Mouse (Mus musculus): ENCODE data around the gene Dph1. TPM values are rescaled to one million over a fixed set of nuclear protein-coding genes. Genes with fewer than 3 reads are reported as not detected.

The Dph1 gene
- polyA plus RNA-seq, 2 experiments from 2014 or later: 8.3 to 9.6 TPM

- ATAC-seq: peak; percentile 47
Observed at GRCm38 (mm10) chr11:75173095-75173798, 17.8 kb downstream of the Dph1 start.

DNA sequence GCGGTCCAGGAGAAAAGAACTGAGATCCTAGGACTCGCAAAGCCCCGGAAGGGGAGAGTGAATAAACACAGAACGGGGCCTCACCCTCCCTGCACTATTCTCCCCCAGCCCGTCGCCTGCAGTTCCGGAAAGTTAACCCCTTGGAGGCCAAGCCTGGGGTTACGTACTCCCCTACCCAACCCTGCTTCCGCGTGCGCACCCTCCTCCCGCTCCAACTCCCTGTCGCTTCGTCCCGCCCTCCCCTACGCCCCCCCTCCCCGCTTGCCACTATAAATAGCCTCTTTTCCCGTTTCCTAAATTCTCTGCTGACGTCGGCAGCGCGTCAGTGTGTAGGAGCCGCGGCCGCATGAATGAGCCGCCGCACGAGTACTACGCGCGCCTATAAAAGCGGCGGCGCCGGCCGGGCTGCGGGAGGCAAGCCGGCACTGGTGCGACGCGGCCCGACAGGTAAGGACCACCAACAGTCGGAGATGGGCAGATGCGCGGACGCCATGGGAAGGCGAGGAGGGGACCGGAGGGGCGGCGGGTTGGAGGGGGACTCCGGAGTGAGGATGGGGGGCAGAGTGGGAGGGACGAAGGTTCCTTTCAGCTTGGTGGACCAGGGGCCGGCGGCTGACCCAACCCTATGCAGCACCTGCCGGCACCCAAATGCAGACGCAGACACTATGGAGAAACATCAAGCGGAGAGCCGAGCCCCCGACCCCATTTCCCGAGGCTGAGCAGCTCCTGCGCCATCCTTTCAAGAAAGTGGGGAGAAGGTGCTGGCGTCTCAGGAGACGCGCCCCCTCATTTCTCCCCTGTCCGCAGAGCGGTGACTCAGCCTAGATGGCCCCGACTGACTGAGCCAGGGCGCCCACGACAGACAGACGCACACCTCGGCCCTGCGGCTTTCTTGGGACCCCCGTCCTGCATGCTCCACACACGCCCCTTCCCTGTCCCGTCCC, 18.6 kb downstream of the Dph1 start:
- no peak for ATAC-seq

DNA sequence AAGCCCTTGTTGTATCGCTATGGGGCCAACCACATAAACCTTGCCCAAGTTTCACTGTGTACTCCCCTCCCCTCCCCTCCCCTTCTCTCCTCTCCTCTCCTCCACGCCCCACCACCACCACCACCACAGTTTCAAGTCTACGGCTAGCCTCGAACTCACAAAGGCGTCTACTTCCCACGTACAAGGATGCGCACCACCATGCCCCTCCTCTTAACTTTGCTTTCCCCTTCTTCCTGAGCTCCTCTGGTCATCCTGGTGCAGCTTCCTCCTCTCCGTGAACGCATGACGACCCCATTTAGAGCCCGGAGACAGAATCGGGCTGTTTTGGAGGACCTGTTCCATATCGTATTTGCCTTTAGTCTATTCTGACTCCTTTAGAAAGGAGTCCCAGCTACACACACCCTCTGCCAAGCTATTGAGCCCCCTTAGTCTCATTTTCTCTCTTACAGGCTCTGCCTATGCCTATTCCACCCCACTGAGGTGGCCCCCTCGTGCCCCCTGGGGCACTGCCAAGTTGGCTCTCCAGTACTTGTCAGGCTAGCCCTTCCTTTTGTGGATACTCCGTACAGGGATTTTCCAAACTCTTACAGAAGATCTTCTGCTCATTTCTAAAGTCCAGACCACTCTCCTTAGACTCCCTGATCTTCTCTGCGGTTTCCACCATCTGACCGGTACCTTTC, 19.7 kb downstream of the Dph1 start:
- ATAC-seq: no peak

DNA sequence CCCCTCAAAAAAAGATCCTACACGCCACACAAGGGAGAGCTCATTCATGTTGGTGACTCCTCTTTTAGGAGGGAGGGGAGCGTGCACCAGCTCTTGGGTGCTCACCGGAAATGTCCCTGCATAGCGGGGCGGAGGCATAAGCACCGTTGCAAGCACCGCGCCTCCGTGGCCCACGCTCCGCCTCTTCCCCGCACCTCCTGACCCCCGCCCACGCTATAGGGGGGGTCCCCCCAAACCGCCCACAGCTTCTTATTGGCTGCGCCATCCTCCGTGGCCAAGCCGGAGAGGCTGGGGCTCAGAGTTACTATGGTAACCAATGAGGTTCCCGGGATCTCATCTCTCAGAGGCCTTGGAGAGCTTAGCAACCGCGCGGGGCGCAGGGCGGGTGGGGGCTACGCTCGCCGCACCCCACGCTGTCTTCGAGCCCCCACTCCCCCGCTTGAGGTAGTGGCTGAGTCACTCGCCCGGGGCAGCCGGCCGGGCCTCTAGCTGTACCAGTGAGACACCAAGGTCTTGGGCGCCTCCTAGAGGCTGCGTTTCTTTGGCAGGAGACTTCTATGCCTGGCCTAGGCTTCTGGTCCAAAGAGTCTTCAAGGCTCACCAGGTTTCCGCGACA, 20.8 kb downstream of the Dph1 start:
- peak; percentile 30 for ATAC-seq

- no peak for ATAC-seq
Observed at GRCm38 (mm10) chr11:75169405-75170080, 21.5 kb downstream of the Dph1 start, which contains the start of gene Hic1. Gene Hic1 (minus strand): TSS chr11:75169519.

- peak; percentile 10 for ATAC-seq
Observed at GRCm38 (mm10) chr11:75168590-75169361, 22.3 kb downstream of the Dph1 start.

GRCm38 (mm10) chr11:75167643-75168589, 23.1 kb downstream of the Dph1 start:
- no peak for ATAC-seq

DNA sequence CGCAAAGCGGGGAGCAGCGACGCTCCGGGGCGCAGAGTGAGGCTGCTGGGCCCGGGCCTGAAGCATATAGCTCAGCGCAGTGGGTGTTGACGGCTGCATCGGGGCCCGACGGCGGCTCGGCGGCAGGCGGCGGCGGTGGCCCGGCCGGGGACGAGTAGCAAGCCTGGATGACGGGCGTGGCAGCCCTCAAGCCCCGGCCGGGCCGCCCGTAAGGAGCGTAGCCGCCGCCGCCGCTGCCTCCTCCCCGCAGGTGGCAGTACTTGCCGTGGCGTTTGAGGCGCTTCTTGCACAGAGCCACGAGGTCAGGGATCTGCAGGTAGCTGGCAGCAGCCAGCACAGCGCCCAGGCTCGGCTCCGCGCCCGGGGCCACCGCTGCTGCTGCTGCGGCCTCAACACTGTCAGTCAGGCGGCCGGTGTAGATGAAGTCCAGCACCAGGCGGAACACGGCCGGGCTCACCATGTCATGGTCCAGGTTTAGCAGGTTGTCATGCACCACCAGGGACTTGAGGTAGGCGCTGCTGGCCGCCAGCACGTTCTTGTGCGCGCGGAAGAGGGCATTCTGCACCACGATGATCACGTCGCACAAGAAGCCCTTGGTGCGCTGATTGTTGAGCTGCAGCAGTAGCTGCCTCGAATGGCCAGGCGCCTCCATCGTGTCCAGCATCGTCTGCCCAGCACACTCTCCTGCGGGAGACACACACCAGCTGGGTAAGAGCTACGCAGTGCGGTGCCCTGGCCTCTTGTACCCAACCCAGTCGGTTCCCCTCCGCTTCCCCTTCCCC, 24.0 kb downstream of the Dph1 start:
- no peak for ATAC-seq

GRCm38 (mm10) chr11:75166193-75166842, 24.7 kb downstream of the Dph1 start:
- ATAC-seq: no peak

DNA sequence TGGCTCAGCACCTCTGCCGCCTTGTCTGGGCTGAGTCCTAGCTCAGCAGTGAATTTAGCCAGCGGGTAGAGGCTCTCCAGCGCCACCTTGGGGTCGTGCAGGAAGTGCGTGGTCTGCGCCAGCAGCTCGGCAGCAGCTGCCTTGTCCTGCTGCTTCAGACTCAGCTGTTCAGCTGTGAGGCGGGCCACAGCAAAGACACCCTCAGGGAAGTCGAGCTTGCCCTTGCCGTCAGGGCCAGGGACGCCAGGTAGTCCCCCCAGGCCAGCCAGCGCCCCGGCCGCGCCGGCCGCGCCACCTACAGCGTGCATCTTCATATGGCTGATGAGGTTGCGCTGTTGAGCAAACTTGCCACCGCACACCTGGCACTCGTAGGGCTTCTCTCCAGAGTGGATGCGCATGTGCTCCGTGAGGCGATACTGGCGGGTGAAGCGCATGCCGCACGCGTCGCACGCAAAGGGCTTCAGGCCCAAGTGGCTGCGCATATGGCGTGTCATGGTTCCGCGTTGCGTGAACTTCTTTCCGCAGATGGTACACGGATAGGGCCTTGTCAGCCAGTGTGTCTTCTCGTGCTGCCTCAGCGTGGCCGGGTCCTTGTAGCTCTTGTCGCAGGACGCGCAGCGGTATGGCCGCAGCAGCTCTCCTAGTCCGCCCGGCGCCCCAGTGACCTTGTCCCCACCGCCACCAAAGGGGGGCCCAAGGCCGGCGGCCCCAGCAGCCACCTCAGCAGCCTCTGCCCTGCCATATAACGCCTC, 25.4 kb downstream of the Dph1 start:
- ATAC-seq: no peak

DNA sequence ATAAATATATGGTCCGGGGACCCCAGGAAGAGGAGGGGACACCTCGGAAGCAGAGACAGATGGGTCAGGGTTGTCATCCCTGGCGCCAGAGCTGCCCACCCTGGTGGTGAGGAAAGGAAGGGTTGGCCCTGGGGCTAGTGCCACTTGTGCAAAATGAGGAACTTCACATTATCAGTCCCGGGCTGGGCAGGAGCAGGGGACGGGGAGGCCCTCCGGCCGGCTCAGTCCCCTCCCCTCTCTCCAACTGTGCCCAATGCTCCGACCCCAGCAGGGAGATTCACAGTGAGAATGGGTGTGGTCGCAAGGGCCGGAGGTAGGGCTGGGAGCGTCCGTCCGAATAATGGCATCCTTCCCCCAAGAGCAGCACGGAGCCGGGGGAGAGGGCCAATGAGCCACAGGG, 26.3 kb downstream of the Dph1 start:
- ATAC-seq: no peak

DNA sequence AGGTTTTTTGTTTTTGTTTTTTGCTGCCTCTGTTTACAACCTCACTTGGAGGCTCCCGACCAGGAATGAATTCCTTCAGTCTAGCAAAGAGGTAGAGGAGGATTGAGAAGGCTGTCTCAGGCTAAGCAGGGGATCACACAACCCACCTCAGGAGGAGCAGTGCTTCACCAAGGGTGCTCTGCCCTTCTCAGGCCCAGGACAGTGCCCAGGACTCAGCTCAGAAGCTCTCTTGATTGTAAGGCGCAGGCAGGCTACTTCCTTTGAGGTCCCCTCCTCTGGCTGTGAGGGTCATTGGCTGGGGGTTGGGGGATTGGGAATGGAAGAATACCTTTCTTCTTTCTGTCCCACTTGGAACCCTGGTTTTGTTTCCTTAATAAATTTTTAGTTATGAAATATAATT, 27.0 kb downstream of the Dph1 start:
- ATAC-seq: no peak

- ATAC-seq: no peak
Observed at GRCm38 (mm10) chr11:75163379-75163778, 27.7 kb downstream of the Dph1 start.

DNA sequence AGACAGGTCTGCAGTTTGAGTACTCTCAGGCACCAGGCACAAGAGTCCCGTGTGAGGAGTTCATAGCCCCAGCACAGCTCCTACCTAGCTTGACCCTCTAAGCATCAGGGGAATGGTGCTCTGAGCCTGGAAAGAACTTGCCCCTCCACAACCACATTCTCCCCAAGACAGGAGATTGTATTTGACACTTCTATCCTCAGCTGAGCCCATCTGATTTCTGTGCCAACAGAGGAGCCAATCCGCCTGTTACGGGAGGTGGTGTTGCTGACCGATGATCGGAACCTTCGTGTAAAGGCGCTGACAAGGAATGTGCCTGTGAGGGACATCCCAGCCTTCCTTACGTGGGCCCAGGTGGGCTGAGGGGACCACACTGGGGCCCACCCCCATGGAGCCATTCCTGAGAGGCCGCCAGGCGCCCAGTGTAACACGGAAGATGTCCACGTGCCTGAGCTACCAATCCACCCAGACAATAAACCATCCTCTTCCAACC, 28.4 kb downstream of the Dph1 start:
- ATAC-seq: no peak

DNA sequence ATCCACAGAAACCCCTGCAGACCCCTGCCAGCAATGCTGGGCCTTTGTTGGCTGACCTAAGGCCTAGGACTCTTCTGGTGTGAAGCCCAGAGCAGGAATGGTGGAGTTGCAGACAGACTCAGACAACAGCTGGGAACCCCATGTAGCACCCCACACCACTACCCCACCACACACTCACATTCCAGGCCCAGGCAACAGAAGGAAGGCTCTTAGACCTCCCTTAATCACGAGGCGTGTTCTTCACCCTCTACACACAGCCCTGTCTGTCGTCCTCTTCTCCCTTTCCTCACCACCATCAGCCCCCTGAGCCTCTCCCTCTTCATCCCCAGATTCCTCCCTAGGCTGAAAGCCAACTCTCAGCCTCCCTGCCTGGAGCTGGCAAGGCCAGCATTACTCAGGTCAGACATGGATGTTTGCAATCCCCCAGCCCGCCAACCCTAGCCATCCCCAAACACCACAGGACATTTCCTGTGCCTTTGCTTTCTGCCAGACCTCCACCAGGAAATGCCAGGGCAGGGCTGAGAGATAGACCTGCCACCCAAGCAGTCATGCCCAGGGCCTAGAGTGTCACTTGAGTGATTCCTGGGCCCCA, 29.5 kb downstream of the Dph1 start:
- ATAC-seq: no peak

DNA sequence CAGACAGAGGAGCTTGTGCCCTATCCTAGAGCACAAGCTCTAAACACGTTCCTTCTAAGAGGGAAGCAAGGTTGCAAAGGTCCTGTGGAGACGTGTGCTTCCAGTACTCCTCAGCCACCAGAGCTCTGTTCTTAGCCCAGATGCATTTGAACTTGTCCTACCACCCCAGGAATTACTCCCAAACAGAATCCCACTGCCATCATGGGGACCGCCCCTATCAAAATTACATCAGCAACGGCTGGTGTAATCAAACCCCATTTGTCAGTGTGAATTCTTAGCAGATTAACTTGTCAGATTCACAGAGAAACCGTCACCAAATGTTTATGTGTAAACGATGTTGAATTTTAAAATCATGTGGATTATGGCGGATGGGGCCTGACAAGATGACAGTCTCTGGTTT, 30.1 kb downstream of the Dph1 start:
- no peak for ATAC-seq

DNA sequence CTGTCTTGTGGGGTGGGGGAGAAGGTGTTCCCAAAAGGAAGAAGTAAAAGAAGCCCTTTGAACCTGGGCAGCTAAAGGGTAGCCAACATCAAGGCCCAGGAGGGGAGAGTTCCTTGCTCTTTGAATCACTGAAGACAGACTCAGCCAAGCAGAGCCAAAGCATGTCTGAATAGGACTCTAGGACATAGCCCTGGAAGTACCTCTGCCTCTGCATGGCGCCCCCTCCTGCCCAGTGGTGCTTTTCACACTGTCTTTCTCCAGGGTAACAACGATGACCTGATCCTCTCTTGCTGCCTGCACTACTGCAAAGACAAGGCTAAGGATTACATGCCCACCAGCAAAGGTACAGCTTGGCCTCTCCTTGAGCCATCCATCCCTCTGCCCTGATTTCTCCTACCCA, 31.5 kb downstream of the Dph1 start:
- ATAC-seq: no peak

Measured in activated CD4-positive, CD25-positive, alpha-beta regulatory T cell, adult 4 months (primary cell).